Mouse (Mus musculus) embryonic facial prominence, embryonic 13.5 days (tissue): ENCODE data around the gene Ago1. TPM values are rescaled to one million over a fixed set of nuclear protein-coding genes. Genes with fewer than 3 reads are reported as not detected.

ENCODE experiments used
- ATAC-seq: fragments of 200-750 bp; cut with Nextera tagmentation; 2 replicates; pipeline ENCODE4 v1.8.0; 2017; ENCODE audit warnings: low read depth; ENCODE audit not compliant: insufficient number of reproducible peaks, insufficient read depth, low FRiP score, low TSS enrichment
- H3K27ac ChIP-seq: fragments of 300-500 bp; sonication (generic); 2 replicates; pipeline ENCODE4 v1.5.1; 2015; ENCODE audit warnings: moderate library complexity, mild to moderate bottlenecking, inconsistent platforms
- H3K27me3 ChIP-seq: fragments of 300-500 bp; sonication (generic); 2 replicates; pipeline ENCODE4 v1.6.1; 2015; ENCODE audit warnings: mild to moderate bottlenecking, inconsistent platforms
- H3K36me3 ChIP-seq: fragments of 300-500 bp; sonication (generic); 2 replicates; pipeline ENCODE4 v1.6.1; 2015; ENCODE audit warnings: mild to moderate bottlenecking, inconsistent platforms
- H3K4me1 ChIP-seq: fragments of 300-500 bp; sonication (generic); 2 replicates; pipeline ENCODE4 v1.6.1; 2015; ENCODE audit warnings: inconsistent platforms
- H3K4me2 ChIP-seq: fragments of 300-500 bp; sonication (generic); 2 replicates; pipeline ENCODE4 v1.6.1; 2015; ENCODE audit warnings: moderate library complexity, mild to moderate bottlenecking, inconsistent platforms
- H3K4me3 ChIP-seq: fragments of 300-500 bp; sonication (generic); 2 replicates; pipeline ENCODE4 v1.5.1; 2015; ENCODE audit warnings: mild to moderate bottlenecking, inconsistent platforms
- H3K9ac ChIP-seq: fragments of 300-500 bp; sonication (generic); 2 replicates; pipeline ENCODE4 v1.6.1; 2015; ENCODE audit warnings: mild to moderate bottlenecking, inconsistent platforms
- H3K9me3 ChIP-seq: fragments of 300-500 bp; sonication (generic); 2 replicates; pipeline ENCODE4 v1.6.1; 2016; ENCODE audit warnings: inconsistent platforms
- WGBS: fragments of 180-500 bp; shearing (Covaris S2); methylation state at CpG from one replicate; pipeline ENCODE4 v1.1.7; 2015; ENCODE audit warnings: mixed read lengths; 5-methylcytosine and 5-hydroxymethylcytosine counted together
- polyA plus RNA-seq: library from polyadenylated mRNA; unstranded; fragments of >200 nt; fragmentation: Nextera tagmentation; extraction: Ambion mirVana; gene quantifications from 2 replicates; pipeline ENCODE4 v1.2.1, GENCODE M21; 2015

Ago1 gene
- polyA plus RNA-seq, 1 experiment from 2014 or later: 8.1 TPM

DNA sequence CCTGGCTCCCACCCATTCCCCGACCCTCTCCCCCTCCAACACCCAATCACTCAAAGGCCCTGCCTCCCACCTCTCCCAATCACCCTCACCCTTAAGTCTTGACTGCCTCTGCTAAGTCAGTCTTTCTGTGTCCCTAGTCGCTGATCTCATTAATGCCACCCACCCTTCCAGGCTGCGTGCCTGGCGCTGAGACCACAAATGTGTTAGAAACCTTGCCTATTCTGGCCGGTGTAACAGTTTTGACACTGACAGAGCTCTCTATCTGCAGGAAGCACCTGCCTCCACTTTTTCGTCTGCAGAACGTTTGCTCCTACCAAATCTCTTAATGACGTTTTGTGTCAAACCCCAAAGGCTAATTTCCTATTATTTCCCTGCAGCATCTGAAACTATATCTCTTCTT lies 542 bp upstream of the Ago1 start:
- H3K4me3 ChIP-seq: peak overlapping the region; percentile 71
- H3K4me1 ChIP-seq: peaks cover 34% of the 10 kb centered on the region
- 0 out of 2 replicates have a peak overlapping the region, but pooled peaks have one; percentile 44 for H3K9ac ChIP-seq
- H3K4me2 ChIP-seq: peak overlapping the region; percentile 70
- WGBS: 7% methylated on average over 8 of the region's 8 CpGs
- no peaks in the 10 kb centered on the region for H3K36me3 ChIP-seq
- no peaks in the 10 kb centered on the region for H3K27me3 ChIP-seq
- H3K27ac ChIP-seq: peak overlapping the region; percentile 83
- no peak for ATAC-seq
- no peaks in the 10 kb centered on the region for H3K9me3 ChIP-seq

DNA sequence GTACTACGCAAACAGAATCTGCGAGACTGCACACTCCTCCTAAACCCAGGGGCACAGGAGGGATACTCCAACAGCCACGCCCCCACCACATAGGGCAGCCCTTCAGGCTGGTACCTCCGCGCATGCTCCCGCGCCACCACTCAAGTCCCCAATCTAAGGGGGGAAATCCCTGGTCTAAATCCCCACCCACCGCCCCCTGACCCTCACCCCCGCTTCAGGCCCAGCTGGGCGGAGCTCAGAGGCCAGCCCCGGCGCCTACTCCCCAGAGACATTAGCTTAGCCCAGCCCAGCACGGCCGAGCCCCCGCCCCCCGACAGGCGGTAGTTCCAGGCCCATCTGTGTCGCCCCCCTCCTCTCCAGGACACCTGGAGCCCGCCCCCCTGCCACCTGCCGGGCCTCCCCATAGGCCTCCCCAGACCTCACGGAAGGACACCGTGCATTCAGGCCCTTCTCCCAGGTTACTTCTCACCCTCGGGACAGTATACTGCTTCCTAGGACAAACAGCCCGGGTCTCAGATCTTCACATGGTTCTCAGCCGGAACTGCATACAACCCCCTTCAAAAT lies 580 bp downstream of the Ago1 start:
- Histone ChIP-seq H3K27ac (peak overlapping the region; percentile 83), H3K36me3 (no peaks in the 10 kb centered on the region), H3K4me3 (peak overlapping the region; percentile 71), H3K4me1 (peaks cover 34% of the 10 kb centered on the region), H3K9me3 (no peaks in the 10 kb centered on the region), H3K27me3 (no peaks in the 10 kb centered on the region), H3K9ac (peak overlapping the region; percentile 86), H3K4me2 (peak overlapping the region; percentile 70)
- under 1% methylated on average over 24 of the region's 25 CpGs for WGBS
- ATAC-seq: peak; percentile 58

DNA sequence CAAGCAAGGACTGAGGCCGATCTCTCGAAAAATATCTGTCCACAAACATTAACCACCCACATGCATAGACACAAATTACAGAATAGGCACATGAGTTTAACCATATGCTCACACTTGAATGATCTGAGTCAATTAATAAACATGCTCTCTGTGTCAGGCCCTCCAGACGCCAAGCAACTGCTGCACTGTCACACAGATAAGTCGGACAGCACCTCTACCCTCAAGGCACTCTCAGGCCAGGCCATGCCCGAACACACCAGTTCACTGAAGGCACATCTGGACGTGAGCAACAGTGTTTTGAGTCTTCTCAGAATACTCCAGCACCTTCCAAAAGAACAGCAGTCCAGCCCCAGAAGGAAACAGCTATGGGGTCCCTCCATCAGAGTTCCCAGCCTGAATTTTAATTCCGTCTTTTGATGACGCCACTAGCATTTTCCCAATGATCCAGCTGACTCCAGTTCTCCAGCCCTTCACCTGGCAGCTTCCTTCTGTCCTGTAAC lies 2.1 kb downstream of the Ago1 start:
- no peak for ATAC-seq
- H3K9me3 ChIP-seq: no peaks in the 10 kb centered on the region
- H3K27me3 ChIP-seq: no peaks in the 10 kb centered on the region
- 22% methylated on average over 8 of the region's 8 CpGs for WGBS
- H3K9ac ChIP-seq: peak overlapping the region; percentile 55
- peak overlapping the region; percentile 70 for H3K4me2 ChIP-seq
- peak overlapping the region; percentile 18 for H3K4me3 ChIP-seq
- peaks cover 34% of the 10 kb centered on the region for H3K4me1 ChIP-seq
- H3K27ac ChIP-seq: peak overlapping the region; percentile 41
- H3K36me3 ChIP-seq: no peaks in the 10 kb centered on the region

DNA sequence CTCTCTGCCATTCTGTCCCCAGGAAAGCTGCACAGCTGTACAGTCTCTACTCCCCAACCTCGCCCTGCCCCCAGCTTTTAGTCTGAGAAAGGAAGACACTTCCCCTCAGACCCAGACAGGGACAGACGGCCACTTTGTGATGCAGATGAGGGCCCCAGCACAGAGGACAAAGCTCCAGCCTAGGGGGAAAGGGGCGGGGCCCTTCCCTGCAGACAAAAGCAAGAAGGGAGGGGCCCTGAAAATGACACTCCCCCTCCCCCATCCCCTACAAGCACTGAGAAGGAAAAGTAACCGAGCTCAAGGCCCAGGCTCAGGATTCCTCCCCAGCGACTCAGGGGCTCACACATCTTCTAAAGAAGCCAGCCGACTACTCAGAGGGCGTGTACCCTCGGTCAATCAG lies 2.5 kb downstream of the Ago1 start:
- H3K27ac ChIP-seq: peak overlapping the region; percentile 41
- H3K4me3 ChIP-seq: peak overlapping the region; percentile 18
- WGBS: 6% methylated on average over 8 of the region's 8 CpGs
- H3K36me3 ChIP-seq: 0 out of 2 replicates have a peak, but pooled peaks cover under 1% of the 10 kb centered on the region
- H3K4me2 ChIP-seq: peak overlapping the region; percentile 70
- ATAC-seq: peak; percentile 46; the same call in 1 of the 2 replicates
- H3K4me1 ChIP-seq: peaks cover 34% of the 10 kb centered on the region
- H3K9me3 ChIP-seq: no peaks in the 10 kb centered on the region
- H3K27me3 ChIP-seq: no peaks in the 10 kb centered on the region
- H3K9ac ChIP-seq: peak overlapping the region; percentile 55

DNA sequence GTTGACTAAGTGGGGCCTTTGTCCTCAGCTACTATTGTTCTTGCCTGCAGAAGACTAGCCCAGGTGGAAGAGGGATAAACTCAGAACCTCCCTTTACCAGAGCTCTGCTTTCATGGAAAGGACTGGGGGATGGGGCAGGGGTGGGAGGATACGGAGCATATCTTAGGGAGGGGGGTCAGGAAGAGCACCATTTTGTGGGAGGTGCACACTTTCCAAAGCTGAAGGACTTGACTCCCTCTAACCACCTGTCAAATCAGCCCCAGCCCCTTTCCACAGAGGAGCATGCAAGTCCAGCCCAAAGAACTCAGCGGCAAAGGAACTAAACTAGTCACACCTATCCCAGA lies 3.5 kb downstream of the Ago1 start:
- 9% methylated on average over 2 of the region's 2 CpGs for WGBS
- Histone ChIP-seq H3K9ac (0 out of 2 replicates have a peak overlapping the region, but pooled peaks have one; percentile 27), H3K4me1 (peaks cover 34% of the 10 kb centered on the region), H3K4me3 (no peak overlapping the region), H3K36me3 (peaks cover 11% of the 10 kb centered on the region), H3K9me3 (no peaks in the 10 kb centered on the region), H3K27ac (peak overlapping the region; percentile 39; the same call in 1 of the 2 replicates), H3K27me3 (no peaks in the 10 kb centered on the region), H3K4me2 (peak overlapping the region; percentile 70; the same call in 1 of the 2 replicates)
- no peak for ATAC-seq

DNA sequence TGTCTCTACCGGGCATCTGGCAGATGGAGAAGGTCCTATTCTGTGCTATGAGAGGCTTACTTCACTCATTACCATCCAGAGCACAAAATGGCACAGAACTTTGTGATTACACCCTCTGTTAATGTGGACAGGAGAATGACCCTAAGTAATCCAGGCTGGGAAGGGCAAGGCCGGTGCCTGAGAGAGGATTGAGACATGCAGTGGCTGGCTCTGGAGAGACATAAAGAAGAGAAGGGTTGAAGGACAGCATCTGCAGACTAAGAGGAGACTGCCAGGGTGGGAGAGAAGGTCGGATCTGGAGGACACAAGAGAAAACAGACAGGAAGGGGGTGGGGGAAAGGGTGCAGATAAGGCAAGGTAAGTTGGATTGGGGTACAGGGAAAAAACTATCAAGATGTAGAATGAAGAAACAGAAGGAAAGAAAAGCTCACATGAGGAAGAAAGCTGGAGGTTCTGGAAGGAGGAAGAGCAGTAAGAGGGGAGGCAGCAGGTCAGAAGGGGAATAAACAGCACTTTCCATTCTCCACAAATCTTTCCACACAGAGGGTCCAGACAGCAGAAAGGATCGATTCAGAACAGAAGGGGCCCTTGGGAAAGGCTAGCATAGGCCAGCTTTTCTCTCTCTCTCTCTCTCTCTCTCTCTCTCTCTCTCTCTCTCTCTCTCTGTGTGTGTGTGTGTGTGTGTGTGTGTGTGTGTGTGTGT lies 4.0 kb downstream of the Ago1 start:
- peaks cover 34% of the 10 kb centered on the region for H3K4me1 ChIP-seq
- H3K27ac ChIP-seq: no peak overlapping the region
- no peaks in the 10 kb centered on the region for H3K9me3 ChIP-seq
- peaks cover 16% of the 10 kb centered on the region for H3K36me3 ChIP-seq
- 31% methylated on average over 4 of the region's 4 CpGs for WGBS
- ATAC-seq: no peak
- H3K27me3 ChIP-seq: no peaks in the 10 kb centered on the region
- H3K9ac ChIP-seq: no peak overlapping the region
- no peak overlapping the region for H3K4me3 ChIP-seq
- H3K4me2 ChIP-seq: 0 out of 2 replicates have a peak overlapping the region, but pooled peaks have one; percentile 70

DNA sequence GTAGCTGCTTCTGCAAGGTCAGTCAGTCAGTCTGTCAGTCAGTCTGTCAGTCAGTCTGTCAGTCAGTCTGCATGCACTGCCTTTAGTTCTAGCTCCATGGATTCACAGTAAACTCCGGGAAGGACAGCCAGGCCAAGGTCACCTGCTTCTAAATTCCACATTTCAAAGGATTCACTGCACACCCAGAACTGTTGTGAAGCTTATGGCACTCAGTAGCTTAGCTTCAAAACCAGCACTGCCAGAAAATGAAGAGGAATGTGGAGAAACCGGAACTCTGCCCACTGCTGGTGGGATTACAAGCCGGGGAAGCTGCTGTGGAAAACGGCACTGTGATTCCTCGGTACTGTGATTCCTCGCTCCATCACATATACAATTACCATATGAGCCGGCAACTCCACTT lies 12.9 kb downstream of the Ago1 start:
- Histone ChIP-seq H3K4me3 (no peak overlapping the region), H3K27ac (no peak overlapping the region), H3K4me1 (no peaks in the 10 kb centered on the region), H3K4me2 (no peak overlapping the region), H3K27me3 (no peaks in the 10 kb centered on the region), H3K9me3 (no peaks in the 10 kb centered on the region), H3K9ac (no peak overlapping the region), H3K36me3 (peaks cover 96% of the 10 kb centered on the region)
- no peak for ATAC-seq
- 73% methylated on average over 7 of the region's 7 CpGs for WGBS

DNA sequence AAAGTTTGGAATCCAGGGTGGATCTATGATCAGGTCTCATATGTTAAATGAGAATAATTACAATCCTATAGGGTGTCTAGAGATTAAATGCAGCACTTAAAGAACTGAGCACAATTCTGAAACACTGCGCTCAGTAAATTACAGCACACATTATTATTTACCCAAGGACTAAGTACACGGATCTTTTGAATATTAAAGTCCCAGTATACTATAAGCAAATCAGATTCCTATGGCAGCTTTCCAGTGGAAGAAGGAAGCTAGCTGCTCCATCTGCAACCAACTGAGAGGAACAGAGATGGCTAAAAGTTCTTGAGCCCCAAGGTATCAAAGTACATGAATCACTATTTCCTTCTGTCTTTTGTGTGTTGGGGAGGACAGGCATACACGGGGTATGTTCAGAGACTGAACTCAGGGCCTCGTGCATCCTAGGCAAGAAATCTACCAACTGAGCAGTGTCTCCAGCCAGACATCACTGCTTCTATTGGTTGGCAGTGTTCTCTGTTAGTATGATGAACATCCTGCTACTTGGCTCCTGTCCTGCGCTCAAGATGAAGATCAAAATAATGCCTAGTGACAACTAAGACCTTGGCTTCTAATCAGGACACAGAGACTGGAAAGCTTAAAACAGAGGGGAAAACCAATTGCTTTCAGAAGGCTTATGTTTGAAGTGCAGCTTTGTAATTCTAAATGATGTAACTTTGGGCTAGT lies 13.7 kb downstream of the Ago1 start:
- no peak for ATAC-seq
- 88% methylated on average over 5 of the region's 5 CpGs for WGBS
- H3K4me2 ChIP-seq: no peak overlapping the region

DNA sequence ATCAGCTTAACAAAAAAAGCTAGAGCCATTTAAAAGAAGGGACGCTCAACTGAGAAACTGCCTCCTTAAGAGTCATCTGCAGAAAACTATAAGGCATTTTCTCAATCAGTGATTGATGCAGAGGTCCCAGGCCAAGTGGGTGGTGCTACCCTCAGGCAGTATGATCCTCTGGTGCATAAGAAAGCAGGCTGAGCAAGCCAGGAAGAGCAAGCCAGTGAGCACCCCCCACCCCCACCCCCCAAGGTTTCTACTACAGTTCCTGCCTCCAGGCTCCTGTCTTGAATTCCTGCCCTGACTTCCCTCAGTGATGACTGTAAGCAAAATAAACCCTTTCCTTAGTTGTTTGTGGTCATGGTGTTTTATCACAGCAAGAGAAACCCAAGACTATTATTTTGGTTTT lies 18.1 kb downstream of the Ago1 start:
- H3K27me3 ChIP-seq: no peaks in the 10 kb centered on the region
- peaks cover 84% of the 10 kb centered on the region for H3K36me3 ChIP-seq
- no peaks in the 10 kb centered on the region for H3K4me1 ChIP-seq
- no peak overlapping the region for H3K4me2 ChIP-seq
- no peak overlapping the region; the same call in 1 of the 2 replicates for H3K27ac ChIP-seq
- H3K4me3 ChIP-seq: no peak overlapping the region
- 86% methylated on average over 1 of the region's 1 CpGs for WGBS
- no peak overlapping the region for H3K9ac ChIP-seq
- no peak for ATAC-seq
- H3K9me3 ChIP-seq: no peaks in the 10 kb centered on the region

More for the DNA sequence above, 13.7 kb downstream of the Ago1 start:
- Histone ChIP-seq H3K4me1 (no peaks in the 10 kb centered on the region), H3K36me3 (peaks cover 95% of the 10 kb centered on the region), H3K27me3 (no peaks in the 10 kb centered on the region), H3K4me3 (no peak overlapping the region), H3K27ac (no peak overlapping the region), H3K9ac (no peak overlapping the region), H3K9me3 (no peaks in the 10 kb centered on the region)

DNA sequence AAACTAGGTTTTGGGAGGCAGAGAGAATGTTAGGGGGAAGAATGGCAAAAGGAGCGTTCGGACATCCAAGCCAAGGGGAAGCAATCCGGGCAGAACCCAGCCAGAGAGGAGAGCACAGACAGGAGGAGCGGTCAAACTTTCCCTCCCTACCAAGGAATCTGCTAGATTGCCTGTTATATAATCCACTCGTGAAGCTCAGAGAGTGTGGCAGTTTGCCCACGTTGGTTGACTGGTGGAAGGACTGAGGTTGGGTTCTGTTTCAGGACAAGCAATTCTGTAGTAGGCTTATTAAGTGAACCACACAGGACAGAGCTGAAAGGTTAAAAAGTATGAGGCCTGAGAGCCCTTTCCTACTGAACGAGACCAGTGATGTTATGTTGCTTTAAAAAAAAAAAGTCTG lies 21.3 kb downstream of the Ago1 start:
- peaks cover 76% of the 10 kb centered on the region for H3K36me3 ChIP-seq
- no peak overlapping the region for H3K4me2 ChIP-seq
- no peak for ATAC-seq
- H3K27ac ChIP-seq: no peak overlapping the region
- H3K4me1 ChIP-seq: no peaks in the 10 kb centered on the region
- WGBS: 82% methylated on average over 7 of the region's 7 CpGs
- H3K27me3 ChIP-seq: no peaks in the 10 kb centered on the region
- H3K9ac ChIP-seq: no peak overlapping the region
- H3K9me3 ChIP-seq: no peaks in the 10 kb centered on the region
- H3K4me3 ChIP-seq: no peak overlapping the region

DNA sequence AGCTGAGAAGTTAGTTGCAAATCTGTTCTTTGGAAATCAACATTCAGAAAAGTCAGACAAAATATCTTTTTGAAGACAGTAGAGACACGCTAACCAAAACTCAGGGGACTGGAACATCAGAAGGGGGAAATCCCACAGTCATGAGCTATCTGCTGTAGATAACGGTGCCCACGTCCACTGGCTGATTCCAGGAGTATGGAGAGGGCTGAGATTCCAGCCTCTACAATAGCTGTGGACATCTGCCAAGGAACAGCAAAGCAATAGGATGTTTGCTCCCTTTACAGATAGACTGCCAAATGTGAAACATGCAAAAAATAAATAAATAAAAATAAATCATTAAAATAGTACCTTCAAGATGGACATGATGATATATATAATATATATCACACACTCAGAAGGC lies 23.9 kb downstream of the Ago1 start:
- Histone ChIP-seq H3K27me3 (no peaks in the 10 kb centered on the region), H3K27ac (no peak overlapping the region), H3K9ac (no peak overlapping the region), H3K4me1 (no peaks in the 10 kb centered on the region), H3K4me3 (no peak overlapping the region), H3K36me3 (peaks cover 80% of the 10 kb centered on the region), H3K9me3 (no peaks in the 10 kb centered on the region), H3K4me2 (no peak overlapping the region)
- WGBS: 92% methylated on average over 3 of the region's 3 CpGs
- no peak for ATAC-seq
